Mouse (Mus musculus): ENCODE measurements at regions not wholly inside any gene's neighbourhood (a gene's known extent, or its start where the extent isn't known, plus 50 kb on each side); places are given as distances from the start of the nearest gene placed in this dataset.

GRCm38 (mm10) chr2:30718329-30718675, 85.2 kb downstream of the 1700001O22Rik start:
- Histone ChIP-seq H3K36me3 (ENCODE audit: control insufficient read depth in 1 of 2, insufficient read depth in 2 of 2, low read length in 2 of 2) (peaks cover 0 to 2% of the 10 kb centered on the region in 2 experiments; a peak in 2 of 4 replicates), H3K4me3 (ENCODE audit: control insufficient read depth in 1 of 2, insufficient read depth in 1 of 2, low read depth in 2 of 2, low read length in 2 of 2) (peak overlapping the region; percentile 61 to 69), H3K27me3 (ENCODE audit: control insufficient read depth in 1 of 2, insufficient read depth in 2 of 2, low read length in 2 of 2) (no peaks in the 10 kb centered on the region), H3K9ac (ENCODE audit: control insufficient read depth, low read depth, low read length, poor library complexity, severe bottlenecking) (peak overlapping the region; percentile 78), H3K9me3 (replicated peaks; ENCODE audit: insufficient read depth, low read length) (no peaks in the 10 kb centered on the region), H3K4me1 (ENCODE audit: control insufficient read depth in 1 of 2, insufficient read depth in 2 of 2, low read length in 2 of 2) (peaks cover 3 to 24% of the 10 kb centered on the region in 2 experiments; a peak in 3 of 4 replicates), H3K27ac (ENCODE audit: control insufficient read depth, low read depth, low read length) (peak overlapping the region; percentile 48; the same call in 1 of the 2 replicates), H3K79me2 (ENCODE audit: control insufficient read depth, insufficient read depth, low read length, poor library complexity) (no peaks in the 10 kb centered on the region)
- DNase-seq (ENCODE audit: low read depth, low spot score), result peak; percentile 93
- TF ChIP-seq POLR2AphosphoS2 (IDR thresholded peaks at IDR 0.05; ENCODE audit: low read length) (no peak), MYC (IDR thresholded peaks at IDR 0.05; ENCODE audit: low read depth, low read length) (no peak), SMC3 (IDR thresholded peaks at IDR 0.05; ENCODE audit: low read depth, low read length) (no peak), MEF2A (IDR thresholded peaks at IDR 0.05; ENCODE audit: extremely low read depth, insufficient replicate concordance, low read depth, low read length, poor library complexity, severe bottlenecking) (no peak), GATA1 (IDR thresholded peaks at IDR 0.05; ENCODE audit: low read depth, low read length) (no peak), GABPA (IDR thresholded peaks at IDR 0.05; ENCODE audit: low read depth, low read length) (no peak), USF1 (IDR thresholded peaks at IDR 0.05; ENCODE audit: low read depth, low read length) (no peak; the same call in 1 of the 2 replicates), ELF1 (IDR thresholded peaks at IDR 0.05; ENCODE audit: low read depth, low read length) (0 out of 2 replicates have a peak, but pooled peaks have one; percentile 4), POLR2AphosphoS5 (IDR thresholded peaks at IDR 0.05; ENCODE audit: borderline replicate concordance, low read depth, low read length) (no peak), TAL1 (IDR thresholded peaks at IDR 0.05; ENCODE audit: low read length) (no peak), ETS1 (IDR thresholded peaks at IDR 0.05; ENCODE audit: low read depth, low read length) (peak; percentile 43; the same call in 1 of the 2 replicates), TCF12 (IDR thresholded peaks at IDR 0.05; ENCODE audit: low read depth, low read length) (no peak), ZNF384 (IDR thresholded peaks at IDR 0.05; ENCODE audit: low read depth, low read length) (0 out of 2 replicates have a peak, but pooled peaks have one; percentile 11), UBTF (IDR thresholded peaks at IDR 0.05; ENCODE audit: borderline replicate concordance, insufficient read depth, low read depth, low read length) (no peak), EP300 (IDR thresholded peaks at IDR 0.05; ENCODE audit: low read depth in 1 of 2, low read length in 2 of 2) (no peak), HCFC1 (IDR thresholded peaks at IDR 0.05; ENCODE audit: low read depth, low read length) (no peak; the same call in 1 of the 2 replicates), MYB (IDR thresholded peaks at IDR 0.05; ENCODE audit: low read depth, low read length) (no peak), MAX (IDR thresholded peaks at IDR 0.05; ENCODE audit: low read length) (peak; percentile 6; the same call in 1 of the 2 replicates), NRF1 (IDR thresholded peaks at IDR 0.05; ENCODE audit: insufficient read depth, low read depth, low read length, poor library complexity, severe bottlenecking) (0 out of 2 replicates have a peak, but pooled peaks have one; percentile 14), SIN3A (IDR thresholded peaks at IDR 0.05; ENCODE audit: low read length) (peak; percentile 81), RAD21 (IDR thresholded peaks at IDR 0.05; ENCODE audit: low read depth, low read length) (no peak; the same call in 1 of the 2 replicates), ZMIZ1 (IDR thresholded peaks at IDR 0.05; ENCODE audit: low read depth, low read length) (peak; percentile 42; the same call in 1 of the 2 replicates), ZC3H11A (IDR thresholded peaks at IDR 0.05; ENCODE audit: low read depth, low read length) (no peak), CTCF (IDR thresholded peaks at IDR 0.05 in 2 of 3, conservative IDR thresholded peaks at IDR 0.05 in 1 of 3; ENCODE audit: control insufficient read depth in 1 of 3, insufficient read depth in 1 of 3, low read depth in 2 of 3, low read length in 3 of 3, poor library complexity in 1 of 3, severe bottlenecking in 1 of 3) (no peak), CHD1 (IDR thresholded peaks at IDR 0.05; ENCODE audit: low read depth, low read length) (no peak), CHD2 (IDR thresholded peaks at IDR 0.05; ENCODE audit: low read length) (no peak), RCOR1 (IDR thresholded peaks at IDR 0.05; ENCODE audit: low read depth, low read length) (peak; percentile 12; the same call in 1 of the 2 replicates), MAFK (IDR thresholded peaks at IDR 0.05; ENCODE audit: borderline replicate concordance, low read depth, low read length) (no peak), BHLHE40 (IDR thresholded peaks at IDR 0.05; ENCODE audit: borderline replicate concordance, low read depth, low read length) (no peak), ZKSCAN1 (IDR thresholded peaks at IDR 0.05; ENCODE audit: low read depth, low read length) (no peak; the same call in 1 of the 2 replicates), E2F4 (IDR thresholded peaks at IDR 0.05; ENCODE audit: borderline replicate concordance, low read depth, low read length) (no peak), KAT2A (conservative IDR thresholded peaks at IDR 0.05; ENCODE audit: low read depth, low read length) (no peak; the same call in 1 of the 2 replicates), JUND (IDR thresholded peaks at IDR 0.05; ENCODE audit: low read depth, low read length) (no peak), NELFE (IDR thresholded peaks at IDR 0.05; ENCODE audit: low read depth, low read length) (peak; percentile 35; the same call in 1 of the 2 replicates), USF2 (IDR thresholded peaks at IDR 0.05; ENCODE audit: borderline replicate concordance in 1 of 2, insufficient read depth in 1 of 2, low read depth in 1 of 2, low read length in 2 of 2) (no peak), MXI1 (IDR thresholded peaks at IDR 0.05; ENCODE audit: low read depth, low read length) (peak; percentile 32), TBP (IDR thresholded peaks at IDR 0.05; ENCODE audit: low read depth, low read length) (no peak)
